Comparison of ENCODE assay signal across 20 mouse cellular contexts in the genomic region with DNA sequence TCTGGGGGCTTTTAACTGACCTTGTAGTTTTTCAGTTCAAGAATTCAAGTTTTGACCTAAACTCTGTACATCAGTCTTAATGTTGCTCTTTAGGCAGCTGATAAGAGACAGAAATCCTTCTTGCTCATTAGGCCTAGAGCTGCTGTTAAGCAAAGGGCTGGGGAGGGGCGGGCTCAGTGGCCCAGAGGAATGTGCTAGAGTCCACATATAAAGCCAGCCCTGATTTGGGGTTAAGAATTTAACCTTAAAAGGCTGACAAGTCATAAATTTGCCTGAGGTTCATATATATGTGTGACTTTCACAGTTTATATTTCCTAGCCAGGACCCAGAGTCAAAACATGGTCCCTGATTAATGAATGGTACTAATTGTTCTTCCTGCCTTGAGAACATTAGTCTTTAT. TPM values are rescaled to one million over a fixed set of nuclear protein-coding genes. Genes with fewer than 3 reads are reported as not detected.
DNase-seq lines count a peak whose midpoint lies in the region; ATAC-seq and TF ChIP-seq lines count a peak whose summit lies in the region.
"Had no signal": no experiment of that assay in that cellular context is flagged by ENCODE, and none has a peak within 500 bp of the region (broad histone marks: within the 10 kb centered on the region; RNA-seq: fewer than 3 reads in every experiment).

No protein-coding gene starts in this region.

- no peaks in the 10 kb centered on the region for H3K27me3 ChIP-seq in kidney, postnatal 0 days (ENCODE audit: insufficient read depth, low read length)
- H3K27me3 ChIP-seq in lung, embryonic 14.5 days (ENCODE audit: insufficient read depth, low read length), result no peaks in the 10 kb centered on the region
- H3K27me3 ChIP-seq: embryonic facial prominence, embryonic 15.5 days; forebrain, embryonic 15.5 days; heart, embryonic 13.5 days had no signal

- no peaks in the 10 kb centered on the region for H3K9me3 ChIP-seq in kidney, postnatal 0 days (replicated peaks; ENCODE audit: low read length)
- no peaks in the 10 kb centered on the region for H3K9me3 ChIP-seq in lung, embryonic 14.5 days (ENCODE audit: low read depth, low read length)
- H3K9me3 ChIP-seq: embryonic facial prominence, embryonic 15.5 days; forebrain, embryonic 10.5 days; forebrain, embryonic 15.5 days; heart, embryonic 13.5 days had no signal

- no peaks in the 10 kb centered on the region for H3K4me1 ChIP-seq in kidney, postnatal 0 days (replicated peaks; ENCODE audit: insufficient read depth, low read length)
- no peaks in the 10 kb centered on the region for H3K4me1 ChIP-seq in lung, embryonic 14.5 days (ENCODE audit: insufficient read depth)
- H3K4me1 ChIP-seq: embryonic facial prominence, embryonic 15.5 days; forebrain, embryonic 15.5 days had no signal

- TF ChIP-seq CTCF in kidney, postnatal 0 days (IDR thresholded peaks at IDR 0.05; ENCODE audit: low read depth), result no peak
- no peak for TF ChIP-seq CTCF in lung, embryonic 14.5 days (IDR thresholded peaks at IDR 0.05; ENCODE audit: low read depth)

- H3K27ac ChIP-seq in kidney, postnatal 0 days, result no peak overlapping the region
- no peak overlapping the region for H3K27ac ChIP-seq in lung, embryonic 14.5 days (ENCODE audit: low read depth)
- H3K27ac ChIP-seq: embryonic facial prominence, embryonic 15.5 days; forebrain, embryonic 10.5 days; forebrain, embryonic 15.5 days; heart, embryonic 13.5 days had no signal

- H3K36me3 ChIP-seq in kidney, postnatal 0 days (ENCODE audit: insufficient read depth, low read length), result no peaks in the 10 kb centered on the region
- no peaks in the 10 kb centered on the region for H3K36me3 ChIP-seq in lung, embryonic 14.5 days (ENCODE audit: insufficient read depth)
- H3K36me3 ChIP-seq: embryonic facial prominence, embryonic 15.5 days; forebrain, embryonic 10.5 days; forebrain, embryonic 15.5 days; heart, embryonic 13.5 days had no signal

- 50% methylated on average over 1 of the region's 1 CpGs for WGBS in kidney, postnatal 0 days
- 21% methylated on average over 1 of the region's 1 CpGs for WGBS in lung, embryonic 14.5 days

- H3K4me2 ChIP-seq in kidney, postnatal 0 days (ENCODE audit: low read length), result no peak overlapping the region
- no peak overlapping the region for H3K4me2 ChIP-seq in lung, embryonic 14.5 days
- H3K4me2 ChIP-seq: embryonic facial prominence, embryonic 15.5 days; forebrain, embryonic 15.5 days; heart, embryonic 13.5 days had no signal

- peak; percentile 37 for DNase-seq in embryo, embryonic 11 days
- DNase-seq in embryo, embryonic 9.5 days (ENCODE audit: extremely low spot score), result no peak
- peak; percentile 64 for DNase-seq in kidney, postnatal 0 days (ENCODE audit: low spot score)
- no peak for DNase-seq in kidney, postnatal 36 days
- peak; percentile 40 for DNase-seq in lung, embryonic 14.5 days
- DNase-seq in lung, adult 18-20 months, result no peak
- DNase-seq in spleen, postnatal 4 days (ENCODE audit: low spot score in 2 of 2), result no peak
- DNase-seq: adrenal gland, postnatal 10 days; cerebellum, adult 11 months; cerebellum, adult 8-10 months; cerebellum, postnatal 14 days; gastrocnemius, postnatal 36 days; heart, adult 11 months; heart, postnatal 36 days had no signal

- H3K4me3 ChIP-seq in kidney, postnatal 0 days (replicated peaks; ENCODE audit: low read depth, low read length), result no peak overlapping the region
- no peak overlapping the region for H3K4me3 ChIP-seq in lung, embryonic 14.5 days (ENCODE audit: low read depth, low read length)
- H3K4me3 ChIP-seq: embryonic facial prominence, embryonic 15.5 days; erythroblast, embryonic 14.5 days; forebrain, embryonic 10.5 days; forebrain, embryonic 15.5 days; heart, embryonic 13.5 days had no signal

- no peak overlapping the region for H3K9ac ChIP-seq in kidney, postnatal 0 days (ENCODE audit: low read depth, low read length)
- H3K9ac ChIP-seq in lung, embryonic 14.5 days, result no peak overlapping the region
- H3K9ac ChIP-seq: embryonic facial prominence, embryonic 15.5 days; forebrain, embryonic 15.5 days; heart, embryonic 13.5 days had no signal

- ATAC-seq in kidney, postnatal 0 days (replicated peaks; ENCODE audit: low FRiP score, low read depth), result no peak; the same call in 1 of the 2 replicates
- no peak; the same call in 1 of the 2 replicates for ATAC-seq in lung, embryonic 14.5 days (ENCODE audit: insufficient read depth)
- ATAC-seq: forebrain, embryonic 15.5 days had no signal

RNA-seq across cellular contexts. Expression of a gene that starts 14.5 kb away (rescaled TPM):
- polyA plus RNA-seq in kidney, postnatal 0 days (2015; fragmentation: Nextera tagmentation; extraction: Ambion mirVana), result 1,010 and 1,051 TPM in 2 replicates
- polyA plus RNA-seq in lung, embryonic 14.5 days (2014; fragmentation: Nextera tagmentation; extraction: Ambion mirVana), result 538 and 552 TPM in 2 replicates
- polyA plus RNA-seq: C2C12 had no signal

Comparison
In these comparisons a context has a peak if more than half of its experiments do, and no peak if none do; other contexts are left out.
1. DNase-seq: peak in embryo, embryonic 11 days (single experiment), kidney, postnatal 0 days (single experiment) and lung, embryonic 14.5 days (single experiment); none in embryo, embryonic 9.5 days (single experiment), kidney, postnatal 36 days (0 of 2), lung, adult 18-20 months (0 of 2) and spleen, postnatal 4 days (0 of 2).